1 mouse cellular context compared by ENCODE assay signal in the genomic region with DNA sequence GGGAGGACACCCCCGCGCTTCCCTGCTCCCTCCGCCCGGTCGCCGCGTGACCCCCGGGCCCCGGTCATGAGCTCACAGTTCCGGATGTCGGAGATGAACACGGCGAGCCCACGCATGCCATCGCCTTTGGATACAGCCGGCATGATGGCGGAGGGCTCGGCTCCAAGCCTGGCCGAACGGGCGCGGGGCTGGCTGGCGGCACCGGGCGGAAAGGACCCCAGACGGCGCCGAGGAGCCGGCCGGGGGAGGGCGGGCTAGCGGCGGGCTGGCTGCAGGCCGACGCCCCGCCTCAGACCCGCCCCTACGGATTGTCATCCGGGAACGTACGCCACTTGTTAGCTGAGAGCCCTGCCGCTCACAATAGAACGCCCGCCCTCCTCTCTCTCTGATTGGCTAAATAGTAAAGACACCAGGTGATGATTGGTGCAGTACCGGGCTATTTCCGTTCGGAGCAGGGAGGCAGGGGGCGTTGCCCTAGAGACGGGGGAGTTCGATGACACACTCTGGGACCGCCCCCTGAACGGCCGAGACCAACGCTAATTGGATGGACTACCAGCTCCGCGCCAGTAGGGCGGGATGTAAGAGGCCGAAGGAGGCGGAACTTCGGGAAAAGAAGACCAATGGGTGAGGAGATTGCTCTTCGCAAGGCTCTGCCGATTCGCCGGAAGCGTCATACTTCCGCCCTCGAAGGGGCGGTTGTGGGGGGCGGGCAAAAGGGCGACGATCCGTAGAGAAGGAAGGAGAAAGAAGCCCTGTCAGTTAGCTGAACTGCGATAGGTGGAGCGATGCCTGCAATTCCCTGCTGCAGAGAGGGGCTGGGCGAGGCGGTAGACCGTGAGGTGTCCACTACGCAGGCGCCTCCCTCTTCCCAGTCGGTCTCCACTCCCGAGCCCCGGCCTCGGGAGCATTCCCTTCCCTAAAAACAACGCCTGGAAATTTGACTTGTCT.
TF ChIP-seq lines count a peak whose summit lies in the region.

A gene (minus strand): TSS at position 293 of the 948 bp plus-strand sequence.

TF ChIP-seq in MEL, 35 proteins besides CTCF, POLR2A, EP300 and RAD21 (continued from another document):
- TF ChIP-seq MAX (IDR thresholded peaks at IDR 0.05; ENCODE audit: low read length) (no peak), ZNF384 (IDR thresholded peaks at IDR 0.05; ENCODE audit: low read depth, low read length) (no peak), MYC (IDR thresholded peaks at IDR 0.05; ENCODE audit: low read depth, low read length) (no peak), E2F4 (IDR thresholded peaks at IDR 0.05; ENCODE audit: borderline replicate concordance, low read depth, low read length) (no peak), MAFK (IDR thresholded peaks at IDR 0.05; ENCODE audit: borderline replicate concordance, low read depth, low read length) (no peak), MYB (IDR thresholded peaks at IDR 0.05; ENCODE audit: low read depth, low read length) (no peak), ZMIZ1 (IDR thresholded peaks at IDR 0.05; ENCODE audit: low read depth, low read length) (peak; percentile 75; the same call in 1 of the 2 replicates), TBP (IDR thresholded peaks at IDR 0.05; ENCODE audit: low read depth, low read length) (peak; percentile 69), GABPA (IDR thresholded peaks at IDR 0.05; ENCODE audit: low read depth, low read length) (no peak), ZC3H11A (IDR thresholded peaks at IDR 0.05; ENCODE audit: low read depth, low read length) (no peak), TCF12 (IDR thresholded peaks at IDR 0.05; ENCODE audit: low read depth, low read length) (peak; percentile 8; the same call in 1 of the 2 replicates), SIN3A (IDR thresholded peaks at IDR 0.05; ENCODE audit: low read length) (peak; percentile 62), POLR2AphosphoS2 (IDR thresholded peaks at IDR 0.05; ENCODE audit: low read length) (no peak; the same call in 1 of the 2 replicates), TAL1 (IDR thresholded peaks at IDR 0.05; ENCODE audit: low read length) (no peak), BHLHE40 (IDR thresholded peaks at IDR 0.05; ENCODE audit: borderline replicate concordance, low read depth, low read length) (no peak), MXI1 (IDR thresholded peaks at IDR 0.05; ENCODE audit: low read depth, low read length) (peak; percentile 35; the same call in 1 of the 2 replicates)
TF ChIP-seq in MEL: peak in this region for 13.
